Mouse (Mus musculus) spleen, adult 2 months (tissue): ENCODE measurements around the gene Tespa1. TPM values are rescaled to one million over a fixed set of nuclear protein-coding genes. Genes with fewer than 3 reads are reported as not detected.
"Not testable (repeated sequence)": the region's sequence is repeated elsewhere in the genome, so short reads cannot be mapped to it uniquely, and the experiment has no call there.

Experiments
- DNase-seq, 2 experiments: peaks; one replicate each; pipeline versions ENCODE4 v3.0.0 to v3.0.0-alpha.2; 2012 to 2021; ENCODE audit warnings: low spot score in 2 of 2, low read depth in 1 of 2
- H3K27ac ChIP-seq: fragments of 200-500 bp; 2 replicates; pipeline ENCODE4 v1.5.1; 2012; ENCODE audit warnings: low read length, inconsistent platforms; ENCODE audit not compliant: insufficient read depth
- H3K27me3 ChIP-seq: fragments of 200-500 bp; 2 replicates; pipeline ENCODE4 v1.6.1; 2012; ENCODE audit warnings: mild to moderate bottlenecking, moderate library complexity, low read length, inconsistent platforms; ENCODE audit not compliant: control insufficient read depth, insufficient read depth
- H3K36me3 ChIP-seq: fragments of 200-500 bp; 2 replicates; pipeline ENCODE4 v1.6.1; 2012; ENCODE audit warnings: mild to moderate bottlenecking, low read length, inconsistent platforms; ENCODE audit not compliant: control insufficient read depth, insufficient read depth
- H3K4me1 ChIP-seq: fragments of 200-500 bp; 2 replicates; pipeline ENCODE4 v1.6.1; 2011; ENCODE audit warnings: inconsistent platforms; ENCODE audit not compliant: control insufficient read depth, insufficient read depth, insufficient read length
- H3K4me3 ChIP-seq: fragments of 200-500 bp; 2 replicates; pipeline ENCODE4 v1.5.1; 2011; ENCODE audit warnings: mild to moderate bottlenecking, inconsistent platforms; ENCODE audit not compliant: insufficient read depth, insufficient read length; ENCODE audit errors: extremely low read depth
- CTCF ChIP-seq: fragments of 200-500 bp; IDR thresholded peaks from 2 replicates; pipeline ENCODE4 v1.5.1; 2011; ENCODE audit warnings: mild to moderate bottlenecking, inconsistent platforms; ENCODE audit not compliant: insufficient read depth, insufficient read length, insufficient replicate concordance; ENCODE audit errors: extremely low read depth
- POLR2A ChIP-seq: fragments of 200-500 bp; IDR thresholded peaks from 2 replicates; pipeline ENCODE4 v1.6.1; 2011; ENCODE audit warnings: low read depth, low read length, inconsistent platforms
- WGBS: fragments of 180-500 bp; shearing (Covaris S2); methylation state at CpG from one replicate; pipeline ENCODE4 v1.1.7; 2018; 5-methylcytosine and 5-hydroxymethylcytosine counted together
- polyA plus RNA-seq: library from polyadenylated mRNA; depleted of rRNA; stranded (reverse); fragments of >200 nt; gene quantifications from 2 replicates; pipeline ENCODE4 v1.2.3, GENCODE M21; 2012

The Tespa1 gene
- polyA plus RNA-seq, 1 experiment, result 10.8 TPM

GRCm38 (mm10) chr10:130318720-130319119 is 4.0 kb upstream of the Tespa1 start:
- H3K4me3 ChIP-seq, result no peak overlapping the region; the same call in 1 of the 2 replicates
- peak in 1 of 2 experiments; percentile 44 for DNase-seq
- no peaks in the 10 kb centered on the region for H3K27me3 ChIP-seq
- no peaks in the 10 kb centered on the region for H3K36me3 ChIP-seq
- TF ChIP-seq CTCF (no peak), POLR2A (no peak)
- no peak overlapping the region for H3K27ac ChIP-seq
- peaks cover 6% of the 10 kb centered on the region for H3K4me1 ChIP-seq
- WGBS, result 16% methylated on average over 4 of the region's 4 CpGs

DNA sequence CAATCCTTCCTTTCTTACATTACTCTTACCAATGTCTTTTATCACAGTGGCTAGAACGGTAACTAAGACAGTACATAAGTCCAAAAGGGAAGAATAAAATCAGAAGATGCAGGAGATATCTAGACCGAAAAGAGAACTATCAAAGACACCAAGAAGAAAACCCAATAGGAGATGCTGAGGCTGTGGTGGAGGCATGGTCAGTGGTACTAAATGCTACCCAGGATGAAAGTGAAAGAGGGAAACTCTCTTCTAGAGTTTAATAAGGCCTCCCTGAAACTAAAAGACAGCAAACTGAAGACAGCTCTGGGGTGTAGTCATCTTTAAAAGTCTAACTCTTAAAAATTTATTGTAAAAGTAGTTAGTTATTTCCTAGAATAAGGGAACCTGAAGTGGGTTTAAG is 2.0 kb upstream of the Tespa1 start:
- H3K27me3 ChIP-seq, result no peaks in the 10 kb centered on the region
- 39% methylated on average over 2 of the region's 2 CpGs for WGBS
- peaks cover 6% of the 10 kb centered on the region for H3K4me1 ChIP-seq
- H3K36me3 ChIP-seq, result no peaks in the 10 kb centered on the region
- TF ChIP-seq CTCF (no peak), POLR2A (no peak)
- no peak for DNase-seq
- no peak overlapping the region; the same call in 1 of the 2 replicates for H3K27ac ChIP-seq
- H3K4me3 ChIP-seq, result no peak overlapping the region

- TF ChIP-seq CTCF (no peak), POLR2A (no peak)
- Histone ChIP-seq H3K4me3 (no peak overlapping the region), H3K36me3 (no peaks in the 10 kb centered on the region)
These were observed 608 bp upstream of the Tespa1 start for GRCm38 (mm10) chr10:130322062-130322461.

GRCm38 (mm10) chr10:130324243-130324642 is 1.6 kb downstream of the Tespa1 start:
- no peaks in the 10 kb centered on the region for H3K27me3 ChIP-seq
- H3K4me1 ChIP-seq, result peaks cover 8% of the 10 kb centered on the region
- H3K36me3 ChIP-seq, result no peaks in the 10 kb centered on the region
- 45% methylated on average over 4 of the region's 4 CpGs for WGBS
- no peak for DNase-seq
- H3K27ac ChIP-seq, result peak overlapping the region; percentile 50; the same call in 1 of the 2 replicates
- peak overlapping the region; percentile 44; the same call in 1 of the 2 replicates for H3K4me3 ChIP-seq
- TF ChIP-seq CTCF, result no peak
- TF ChIP-seq POLR2A, result no peak

More at GRCm38 (mm10) chr10:130322062-130322461, 608 bp upstream of the Tespa1 start:
- peaks cover 8% of the 10 kb centered on the region for H3K4me1 ChIP-seq
- no peak for DNase-seq
- H3K27me3 ChIP-seq, result no peaks in the 10 kb centered on the region
- peak overlapping the region; percentile 46; the same call in 1 of the 2 replicates for H3K27ac ChIP-seq

- H3K27ac ChIP-seq, result peak overlapping the region; percentile 3; the same call in 1 of the 2 replicates
- H3K4me3 ChIP-seq, result no peak overlapping the region
- no peaks in the 10 kb centered on the region for H3K27me3 ChIP-seq
- peaks cover 3% of the 10 kb centered on the region for H3K4me1 ChIP-seq
- peak in 1 of 2 experiments; percentile 59 for DNase-seq
- 38% methylated on average over 1 of the region's 1 CpGs for WGBS
- TF ChIP-seq POLR2A (no peak), CTCF (no peak)
- no peaks in the 10 kb centered on the region for H3K36me3 ChIP-seq
These were observed 8.0 kb downstream of the Tespa1 start for GRCm38 (mm10) chr10:130330711-130331110.

- Histone ChIP-seq H3K4me3 (no peak overlapping the region), H3K27me3 (no peaks in the 10 kb centered on the region), H3K27ac (peak overlapping the region; percentile 85), H3K4me1 (peaks cover 12% of the 10 kb centered on the region), H3K36me3 (no peaks in the 10 kb centered on the region)
- 17% methylated on average over 1 of the region's 1 CpGs for WGBS
- no peak for TF ChIP-seq POLR2A
- no peak for TF ChIP-seq CTCF
- DNase-seq, result no peak
These were observed 13.7 kb downstream of the Tespa1 start for GRCm38 (mm10) chr10:130336385-130336784.

GRCm38 (mm10) chr10:130337581-130337980 is 14.9 kb downstream of the Tespa1 start:
- H3K36me3 ChIP-seq, result no peaks in the 10 kb centered on the region
- no peak overlapping the region for H3K4me3 ChIP-seq
- no peak for TF ChIP-seq POLR2A
- TF ChIP-seq CTCF, result no peak
- peak overlapping the region; percentile 46; the same call in 1 of the 2 replicates for H3K27ac ChIP-seq
- WGBS, result 2% methylated on average over 2 of the region's 2 CpGs
- H3K4me1 ChIP-seq, result peaks cover 12% of the 10 kb centered on the region
- no peaks in the 10 kb centered on the region for H3K27me3 ChIP-seq
- DNase-seq, result no peak

DNA sequence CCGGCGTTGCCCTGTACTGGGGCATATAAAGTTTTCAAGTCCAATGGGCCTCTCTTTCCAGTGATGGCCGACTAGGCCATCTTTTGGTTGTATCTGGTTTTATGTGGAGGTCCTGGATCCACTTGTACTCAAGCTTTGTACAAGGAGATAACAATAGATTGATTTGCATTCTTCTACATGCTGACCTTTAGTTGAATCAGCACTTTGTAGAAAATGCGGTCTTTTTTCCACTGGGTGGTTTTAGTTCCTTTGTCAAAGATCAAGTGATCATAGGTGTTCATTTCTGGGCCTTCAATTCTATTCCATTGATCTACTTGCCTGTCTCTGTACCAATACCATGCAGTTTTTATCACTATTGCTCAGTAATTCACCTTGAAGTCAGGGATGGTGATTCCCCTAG is 17.4 kb downstream of the Tespa1 start:
- peaks cover 12% of the 10 kb centered on the region for H3K4me1 ChIP-seq
- WGBS, result 74% methylated on average over 4 of the region's 4 CpGs
- H3K4me3 ChIP-seq, DNase-seq, H3K27me3 ChIP-seq, H3K27ac ChIP-seq, H3K36me3 ChIP-seq: not testable (repeated sequence)
